Mouse (Mus musculus) testis, adult 2 months (tissue): ENCODE data around the gene Smbd1.

Source experiments
- CTCF ChIP-seq: fragments of 200-500 bp; IDR thresholded peaks from 2 replicates; pipeline ENCODE4 v1.5.1; 2012; ENCODE audit warnings: low read depth, mild to moderate bottlenecking, inconsistent platforms, low read length, moderate library complexity; ENCODE audit not compliant: control insufficient read depth, insufficient read depth, insufficient replicate concordance
- POLR2A ChIP-seq: fragments of 200-500 bp; IDR thresholded peaks from 2 replicates; pipeline ENCODE4 v1.6.1; 2012; ENCODE audit warnings: low read depth, mild to moderate bottlenecking, inconsistent platforms, low read length, moderate library complexity; ENCODE audit not compliant: control insufficient read depth

DNA sequence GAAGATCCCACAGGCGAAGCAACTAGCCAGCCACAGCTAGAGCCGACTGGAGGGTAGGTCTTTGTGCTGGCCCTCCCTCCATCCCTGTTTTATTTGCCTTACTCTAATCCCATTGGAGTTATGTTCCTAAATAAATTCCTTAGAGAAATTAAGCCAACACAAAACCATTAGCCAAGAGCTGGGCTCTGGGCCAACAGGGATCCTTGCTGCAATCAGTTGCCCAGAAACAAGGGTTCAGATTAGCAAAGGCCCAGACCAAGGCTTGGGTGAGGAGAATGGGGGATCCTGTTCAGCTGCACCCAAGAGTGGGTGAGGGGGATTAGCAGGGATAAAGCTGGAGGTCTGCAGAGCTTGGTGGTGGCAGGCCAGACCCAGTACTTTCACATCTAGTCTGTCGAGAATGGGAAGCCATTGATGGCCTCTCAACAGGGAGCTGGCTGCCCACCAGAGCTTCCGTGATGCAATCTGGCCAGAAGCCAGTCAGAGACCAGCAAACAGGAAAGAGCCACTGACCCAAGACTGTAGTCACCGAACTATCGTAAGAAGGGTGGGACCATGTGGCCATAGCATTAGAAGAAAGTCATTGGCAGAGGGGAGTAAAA lies 6.9 kb downstream of the Smbd1 start:
- TF ChIP-seq CTCF = no peak
- TF ChIP-seq POLR2A = no peak
